Mouse (Mus musculus): Measurements from ENCODE around the gene Lmnb2. TPM values are rescaled to one million over a fixed set of nuclear protein-coding genes. Genes with fewer than 3 reads are reported as not detected.

Gene Lmnb2
- polyA plus RNA-seq, 1 experiment from 2014 or later, result 51.6 TPM

DNA sequence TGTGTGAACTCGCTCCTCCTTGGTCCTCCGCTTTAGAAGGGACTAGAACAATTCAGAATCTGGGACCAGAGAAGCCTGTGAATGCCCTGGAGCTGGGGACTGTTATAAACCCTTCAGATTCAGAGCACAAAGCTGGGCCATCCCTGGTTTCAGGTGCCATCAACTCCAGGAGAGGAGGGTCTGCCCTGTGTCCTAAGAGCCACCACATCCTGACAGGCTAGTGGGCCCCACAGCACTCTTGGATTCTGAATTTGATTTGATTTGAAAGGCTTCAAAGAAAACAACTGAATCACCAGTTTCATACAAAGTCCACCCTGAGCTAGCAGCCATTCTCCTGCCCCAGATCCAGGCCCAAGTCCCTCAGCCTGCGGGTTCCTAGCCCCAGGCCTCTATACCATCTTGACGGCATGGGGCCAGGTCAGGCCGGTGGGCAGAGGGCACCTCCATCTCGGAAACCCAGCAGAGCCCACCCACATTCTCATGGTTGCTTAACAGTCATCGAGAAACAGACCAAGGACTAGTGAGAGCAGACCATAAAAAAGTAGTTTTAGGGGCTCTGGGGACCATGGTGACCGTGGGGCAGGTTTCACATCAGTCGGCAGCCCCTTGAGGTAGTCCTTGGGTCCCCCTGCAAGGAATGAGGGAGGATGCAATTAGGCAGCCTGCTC lies 15.6 kb downstream of the Lmnb2 start:
- H3K9me3 ChIP-seq, result no peaks in the 10 kb centered on the region
- H3K27me3 ChIP-seq, result no peaks in the 10 kb centered on the region
- peaks cover 24% of the 10 kb centered on the region for H3K4me1 ChIP-seq
- peak overlapping the region; percentile 54; the same call in 1 of the 2 replicates for H3K27ac ChIP-seq
- no peak overlapping the region for H3K4me2 ChIP-seq
- no peak overlapping the region for H3K9ac ChIP-seq
- peaks cover 67% of the 10 kb centered on the region for H3K36me3 ChIP-seq
- no peak overlapping the region for H3K4me3 ChIP-seq
- ATAC-seq (ENCODE audit: insufficient number of reproducible peaks, low FRiP score, low TSS enrichment, low read depth), result no peak
- 89% methylated on average over 9 of the region's 9 CpGs for WGBS

DNA sequence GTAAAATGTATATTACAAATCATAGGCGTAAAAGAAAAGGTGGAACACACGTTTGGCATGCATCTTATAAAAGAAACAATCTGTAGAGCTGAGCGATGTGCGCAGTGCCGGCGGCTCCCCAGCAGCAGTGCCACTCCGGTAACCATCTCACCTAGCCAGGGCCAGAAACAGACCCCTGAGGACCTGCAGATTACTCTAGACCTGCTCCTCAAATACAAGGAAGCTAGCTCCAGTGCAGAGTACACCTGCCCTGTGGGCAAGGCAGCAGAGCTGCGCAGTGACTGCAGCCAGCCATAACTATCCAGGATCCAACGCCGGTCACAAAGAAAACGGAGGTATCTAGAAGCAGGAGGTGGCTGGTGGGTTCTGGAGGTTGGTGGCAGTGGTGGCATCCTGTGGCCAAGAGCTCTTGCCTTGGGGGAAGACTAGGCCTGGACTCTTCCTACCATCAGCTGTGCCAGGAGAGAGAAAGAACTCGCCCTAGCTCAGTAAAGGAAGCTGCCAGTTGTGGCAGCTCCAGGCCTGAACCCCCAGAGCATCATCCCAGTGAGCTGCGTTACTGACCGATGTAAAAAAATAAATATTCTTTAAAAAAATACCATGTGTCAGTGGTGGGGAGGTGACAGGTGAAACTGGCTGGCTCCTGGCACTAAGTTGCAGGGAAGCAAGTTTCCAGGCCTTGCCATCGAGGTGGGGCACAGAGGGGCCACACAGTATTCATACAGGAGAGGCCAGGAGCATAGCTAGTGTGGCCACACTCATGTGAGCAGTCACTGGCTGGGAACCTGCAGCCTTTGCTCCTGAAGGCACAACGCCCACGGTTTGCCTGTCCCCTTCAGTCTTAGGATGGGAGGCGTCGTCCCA lies 16.4 kb downstream of the Lmnb2 start:
- peak overlapping the region; percentile 63 for H3K27ac ChIP-seq
- no peaks in the 10 kb centered on the region for H3K9me3 ChIP-seq
- peaks cover 24% of the 10 kb centered on the region for H3K4me1 ChIP-seq
- H3K4me3 ChIP-seq, result peak overlapping the region; percentile 99
- 86% methylated on average over 19 of the region's 19 CpGs for WGBS
- no peak overlapping the region for H3K9ac ChIP-seq
- H3K36me3 ChIP-seq, result peaks cover 63% of the 10 kb centered on the region
- no peaks in the 10 kb centered on the region for H3K27me3 ChIP-seq
- no peak for ATAC-seq (ENCODE audit: insufficient number of reproducible peaks, low FRiP score, low TSS enrichment, low read depth)
- H3K4me2 ChIP-seq, result peak overlapping the region; percentile 89

DNA sequence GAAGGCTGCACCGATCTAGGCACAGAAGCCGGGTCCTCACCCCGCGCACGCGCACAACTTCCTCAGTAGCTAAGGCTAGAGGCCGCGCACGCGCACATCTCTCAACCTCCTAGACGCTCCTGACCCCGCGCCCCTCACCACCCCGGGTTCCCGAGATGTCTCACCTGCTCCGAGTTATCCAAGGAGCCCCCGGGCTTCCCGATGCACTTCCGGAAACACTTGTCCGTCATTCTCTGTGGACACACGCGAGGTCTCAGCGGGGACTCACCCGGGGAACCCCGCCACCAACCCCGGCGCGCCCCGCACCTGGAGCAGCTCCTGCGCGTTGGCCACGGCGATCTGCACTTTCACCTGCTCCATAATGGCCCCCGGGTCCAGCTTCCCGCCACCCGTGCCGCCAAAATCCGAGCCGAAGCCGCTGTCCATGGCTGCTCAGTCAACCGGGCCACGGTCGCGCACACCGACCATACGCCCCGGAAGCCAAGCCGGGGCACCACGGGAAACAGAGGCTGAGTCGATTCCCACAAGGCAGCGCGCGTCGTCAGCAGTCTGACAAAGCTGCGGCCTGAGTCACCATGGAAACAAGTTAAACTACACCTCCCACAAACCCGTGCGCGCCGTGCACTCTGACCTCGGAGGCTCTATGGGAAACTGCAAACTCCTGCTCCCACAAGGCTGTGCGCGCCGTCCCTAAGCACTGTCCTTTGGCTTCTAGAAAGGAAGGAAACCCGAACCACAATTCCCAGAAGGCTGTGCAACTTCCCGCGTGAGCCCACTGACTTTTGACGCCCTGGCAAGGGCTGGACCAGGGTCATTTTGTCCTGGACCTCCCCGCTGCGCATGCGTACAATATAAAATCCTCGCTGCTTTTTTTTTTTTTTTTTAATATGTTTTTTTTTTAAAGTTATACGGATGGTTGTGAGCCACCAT lies 17.5 kb downstream of the Lmnb2 start, which contains the start of gene Timm13:
TSS of gene Timm13 (minus strand) at position 652 of the 930 bp plus-strand sequence.
- H3K9me3 ChIP-seq, result no peaks in the 10 kb centered on the region
- H3K9ac ChIP-seq, result peak within 1 kb of the TSS; percentile 77
- peak; percentile 95 for ATAC-seq (ENCODE audit: insufficient number of reproducible peaks, low FRiP score, low TSS enrichment, low read depth)
- H3K36me3 ChIP-seq, result peaks cover 54% of the 10 kb centered on the region
- H3K27me3 ChIP-seq, result no peaks in the 10 kb centered on the region
- peak within 1 kb of the TSS; percentile 87 for H3K27ac ChIP-seq
- under 1% methylated on average over 72 of the region's 72 CpGs for WGBS
- peak within 1 kb of the TSS; percentile 99 for H3K4me3 ChIP-seq
- H3K4me1 ChIP-seq, result peaks cover 24% of the 10 kb centered on the region
- H3K4me2 ChIP-seq, result peak within 1 kb of the TSS; percentile 89

DNA sequence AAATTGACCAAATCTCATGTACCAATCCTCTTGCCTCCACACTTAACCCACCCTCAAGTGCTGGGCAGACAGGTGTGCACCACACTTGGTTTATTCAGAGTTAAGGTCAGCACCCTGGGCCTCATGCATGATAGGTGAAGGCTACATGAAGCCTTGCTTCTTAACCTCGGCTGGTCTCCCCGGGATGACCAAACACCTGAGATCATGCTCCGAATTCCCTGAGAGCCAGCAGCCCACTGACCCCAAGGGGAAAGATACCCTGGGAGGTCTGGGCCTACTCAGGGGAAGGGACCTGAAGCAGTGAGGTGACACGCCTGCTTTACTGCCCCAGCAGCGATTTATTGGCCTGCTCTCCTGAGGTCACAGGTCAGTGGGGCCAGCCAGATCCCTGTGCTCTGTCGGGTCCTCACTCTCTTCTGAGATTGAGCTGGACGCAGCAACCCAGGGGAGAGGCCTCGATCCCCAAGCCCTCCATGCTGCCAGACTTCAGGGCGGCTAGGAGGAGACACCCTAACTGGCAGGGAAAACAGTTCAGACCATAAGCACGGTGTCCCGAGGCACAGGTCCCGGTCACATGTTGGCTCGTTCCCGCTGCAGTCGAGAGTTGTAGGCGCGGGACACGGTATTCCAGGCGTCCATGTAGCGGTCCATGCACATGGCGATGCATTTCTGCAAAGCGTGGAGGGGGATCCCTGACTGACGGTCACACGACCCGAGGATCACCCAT lies 18.3 kb downstream of the Lmnb2 start:
- no peak for ATAC-seq (ENCODE audit: insufficient number of reproducible peaks, low FRiP score, low TSS enrichment, low read depth)
- no peaks in the 10 kb centered on the region for H3K27me3 ChIP-seq
- H3K4me3 ChIP-seq, result peak overlapping the region; percentile 99
- peaks cover 24% of the 10 kb centered on the region for H3K4me1 ChIP-seq
- H3K9ac ChIP-seq, result peak overlapping the region; percentile 77
- peak overlapping the region; percentile 87 for H3K27ac ChIP-seq
- WGBS, result 10% methylated on average over 25 of the region's 25 CpGs
- peaks cover 45% of the 10 kb centered on the region for H3K36me3 ChIP-seq
- H3K9me3 ChIP-seq, result no peaks in the 10 kb centered on the region
- H3K4me2 ChIP-seq, result peak overlapping the region; percentile 89

DNA sequence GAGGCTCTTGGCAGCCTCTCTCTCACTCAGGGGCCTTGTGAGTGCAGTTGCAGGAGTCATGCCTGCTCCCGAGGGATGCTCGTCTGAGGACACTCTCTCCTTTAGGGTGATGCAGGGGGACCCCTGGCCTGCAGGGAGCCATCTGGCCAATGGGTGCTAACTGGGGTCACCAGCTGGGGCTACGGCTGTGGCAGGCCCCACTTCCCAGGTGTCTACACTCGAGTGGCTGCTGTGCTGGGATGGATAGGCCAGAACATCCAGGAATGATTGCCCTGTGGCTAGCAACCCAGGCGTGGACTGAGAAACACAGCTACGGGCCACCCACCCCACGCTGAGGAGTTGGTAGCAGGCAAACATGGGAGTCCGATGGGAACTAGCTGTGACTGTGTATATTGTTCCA lies 19.0 kb downstream of the Lmnb2 start:
- Histone ChIP-seq H3K36me3 (peaks cover 39% of the 10 kb centered on the region), H3K4me2 (peak overlapping the region; percentile 89), H3K4me1 (peaks cover 24% of the 10 kb centered on the region), H3K27ac (no peak overlapping the region), H3K9ac (no peak overlapping the region), H3K27me3 (no peaks in the 10 kb centered on the region), H3K9me3 (no peaks in the 10 kb centered on the region), H3K4me3 (peak overlapping the region; percentile 99)
- ATAC-seq (ENCODE audit: insufficient number of reproducible peaks, low FRiP score, low TSS enrichment, low read depth), result no peak
- WGBS, result 88% methylated on average over 8 of the region's 8 CpGs

DNA sequence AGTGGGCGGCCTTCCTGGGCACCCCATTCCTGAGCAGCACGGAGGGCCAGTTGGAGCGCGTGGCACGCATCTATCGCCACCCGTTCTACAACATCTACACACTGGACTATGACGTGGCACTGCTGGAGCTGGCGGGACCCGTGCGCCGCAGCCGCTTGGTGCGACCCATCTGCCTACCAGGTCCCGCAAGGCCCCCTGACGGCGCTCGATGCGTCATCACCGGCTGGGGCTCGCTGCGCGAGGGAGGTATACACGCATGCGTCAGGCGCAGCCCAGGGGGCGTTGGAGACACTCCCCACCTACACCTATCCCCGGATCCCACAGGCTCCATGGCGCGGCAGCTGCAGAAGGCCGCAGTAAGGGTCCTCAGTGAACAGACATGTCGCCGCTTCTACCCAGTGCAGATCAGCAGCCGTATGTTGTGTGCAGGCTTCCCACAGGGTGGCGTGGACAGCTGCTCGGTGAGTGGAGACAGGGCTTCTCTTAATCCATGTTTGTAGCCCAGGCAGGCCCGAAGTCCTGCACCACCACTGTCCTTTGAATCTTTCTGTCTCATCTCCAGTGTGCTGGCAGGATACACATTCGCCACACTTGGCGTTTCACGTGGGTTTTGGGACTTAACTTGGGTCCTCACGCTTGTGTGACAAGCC lies 20.1 kb downstream of the Lmnb2 start:
- WGBS, result 36% methylated on average over 41 of the region's 41 CpGs
- Histone ChIP-seq H3K27ac (no peak overlapping the region), H3K9ac (0 out of 2 replicates have a peak overlapping the region, but pooled peaks have one; percentile 14), H3K27me3 (no peaks in the 10 kb centered on the region), H3K9me3 (no peaks in the 10 kb centered on the region), H3K4me2 (peak overlapping the region; percentile 25), H3K36me3 (peaks cover 28% of the 10 kb centered on the region), H3K4me1 (peaks cover 24% of the 10 kb centered on the region), H3K4me3 (no peak overlapping the region)
- no peak for ATAC-seq (ENCODE audit: insufficient number of reproducible peaks, low FRiP score, low TSS enrichment, low read depth)

DNA sequence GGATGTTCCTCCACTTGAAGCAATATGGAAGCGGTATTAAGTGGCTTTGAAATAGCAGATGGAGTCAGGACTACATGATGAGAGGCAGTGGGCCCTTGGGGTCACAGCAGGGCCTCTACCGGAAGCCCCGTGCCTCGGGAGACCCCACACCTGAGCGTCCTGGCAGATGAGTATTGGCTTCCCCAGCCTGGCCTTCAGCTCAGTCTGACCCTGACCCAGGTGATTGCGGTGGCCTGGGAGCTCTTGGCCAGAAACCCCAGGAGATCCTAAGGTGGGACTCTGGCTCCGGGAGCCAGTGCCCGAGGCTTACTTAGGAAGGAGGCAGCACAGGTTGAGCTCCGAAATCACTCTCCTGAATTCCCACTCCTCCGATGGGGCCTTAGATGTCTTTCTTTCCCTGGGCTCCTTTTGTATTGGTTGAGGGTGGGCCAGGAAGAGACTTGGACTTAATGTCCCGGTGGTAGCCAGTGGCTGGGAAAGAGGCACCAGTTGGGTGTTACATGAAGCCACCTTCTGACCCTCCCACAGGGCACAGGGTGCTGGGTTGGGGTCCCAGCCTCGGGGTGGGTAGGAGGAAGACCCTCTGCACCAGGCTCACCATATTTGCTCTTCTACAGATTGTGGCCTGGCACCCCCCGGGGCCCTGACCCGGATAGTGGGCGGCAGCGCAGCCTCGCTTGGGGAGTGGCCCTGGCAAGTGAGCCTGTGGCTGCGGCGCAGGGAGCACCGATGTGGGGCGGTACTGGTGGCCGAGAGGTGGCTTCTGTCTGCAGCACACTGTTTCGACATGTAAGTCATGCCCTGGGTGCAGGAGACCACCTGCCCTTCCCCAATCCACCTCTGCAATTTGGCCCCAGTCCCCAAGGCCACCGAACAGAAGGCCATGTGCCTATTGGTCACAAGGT lies 21.2 kb downstream of the Lmnb2 start:
- no peak for ATAC-seq (ENCODE audit: insufficient number of reproducible peaks, low FRiP score, low TSS enrichment, low read depth)
- no peak overlapping the region for H3K9ac ChIP-seq
- no peak overlapping the region for H3K4me3 ChIP-seq
- H3K27ac ChIP-seq, result no peak overlapping the region
- H3K4me1 ChIP-seq, result peaks cover 24% of the 10 kb centered on the region
- no peaks in the 10 kb centered on the region for H3K27me3 ChIP-seq
- WGBS, result 66% methylated on average over 24 of the region's 24 CpGs
- no peaks in the 10 kb centered on the region for H3K9me3 ChIP-seq
- H3K4me2 ChIP-seq, result no peak overlapping the region
- H3K36me3 ChIP-seq, result peaks cover 16% of the 10 kb centered on the region

DNA sequence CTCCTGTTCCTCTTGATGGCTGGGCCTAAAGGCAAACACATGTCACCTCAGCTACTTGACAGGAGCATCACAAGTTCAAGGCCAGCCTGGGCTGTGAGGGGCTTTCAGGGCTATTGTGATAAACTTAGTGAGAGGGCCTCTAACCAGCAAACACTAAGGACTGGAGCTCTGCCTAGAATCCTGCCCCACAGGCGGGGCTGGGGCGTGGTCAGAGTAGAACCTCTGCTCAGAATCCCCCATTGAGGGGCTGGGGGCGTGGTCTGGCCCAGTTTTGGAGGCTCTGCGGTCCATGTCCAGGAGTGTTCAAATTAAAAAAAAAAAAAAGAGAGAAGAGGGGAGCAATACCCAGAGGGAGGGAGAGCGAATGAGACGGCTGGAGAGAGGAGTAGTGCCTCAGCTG lies 22.3 kb downstream of the Lmnb2 start:
- Histone ChIP-seq H3K36me3 (peaks cover 11% of the 10 kb centered on the region), H3K4me3 (no peak overlapping the region), H3K27ac (no peak overlapping the region), H3K9me3 (no peaks in the 10 kb centered on the region), H3K4me2 (no peak overlapping the region), H3K27me3 (no peaks in the 10 kb centered on the region), H3K9ac (no peak overlapping the region), H3K4me1 (peaks cover 20% of the 10 kb centered on the region)
- WGBS, result 83% methylated on average over 6 of the region's 6 CpGs
- no peak for ATAC-seq (ENCODE audit: insufficient number of reproducible peaks, low FRiP score, low TSS enrichment, low read depth)

DNA sequence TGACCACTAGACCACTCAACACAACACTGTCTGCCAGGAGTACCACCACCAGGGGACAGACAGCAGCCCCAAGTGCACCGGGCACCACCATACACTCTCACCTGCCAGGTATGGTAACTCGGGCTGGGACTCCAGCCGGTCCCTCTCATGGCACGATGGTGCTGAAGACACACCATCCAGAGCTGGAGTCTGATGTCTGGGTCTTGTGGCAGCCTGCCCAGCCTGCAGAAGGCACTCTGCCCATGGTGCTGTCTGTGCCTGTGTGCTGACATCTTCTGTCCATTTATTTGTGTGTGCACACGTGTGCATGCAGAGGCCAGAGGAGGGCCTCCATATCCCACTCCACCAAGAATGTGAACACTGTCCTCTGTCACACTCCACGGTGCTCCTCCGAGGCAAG lies 22.9 kb downstream of the Lmnb2 start:
- 83% methylated on average over 7 of the region's 7 CpGs for WGBS
- Histone ChIP-seq H3K36me3 (peaks cover 11% of the 10 kb centered on the region), H3K27ac (no peak overlapping the region), H3K4me1 (peaks cover 20% of the 10 kb centered on the region), H3K4me2 (no peak overlapping the region), H3K9ac (no peak overlapping the region), H3K4me3 (no peak overlapping the region), H3K27me3 (peaks cover 2% of the 10 kb centered on the region; the same call in 1 of the 2 replicates), H3K9me3 (no peaks in the 10 kb centered on the region)
- ATAC-seq (ENCODE audit: insufficient number of reproducible peaks, low FRiP score, low TSS enrichment, low read depth), result no peak

DNA sequence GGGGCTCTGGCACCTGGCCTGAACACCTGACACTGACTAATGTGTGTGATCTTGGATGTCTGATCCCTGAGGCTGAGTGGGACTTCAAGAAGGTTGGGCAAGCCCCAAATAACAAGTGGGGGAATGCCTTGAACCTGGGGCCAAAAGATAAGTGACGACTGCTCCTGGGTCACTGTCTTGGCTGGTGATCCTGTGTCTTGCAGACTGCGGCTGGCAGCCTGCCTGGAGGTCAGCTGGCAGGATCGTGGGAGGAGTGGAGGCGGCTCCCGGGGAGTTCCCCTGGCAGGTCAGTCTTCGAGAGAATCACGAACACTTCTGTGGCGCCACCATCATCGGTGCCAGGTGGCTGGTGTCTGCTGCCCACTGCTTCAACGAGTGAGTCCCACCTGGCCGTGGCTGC lies 30.9 kb downstream of the Lmnb2 start:
- no peak for ATAC-seq (ENCODE audit: insufficient number of reproducible peaks, low FRiP score, low TSS enrichment, low read depth)
- Histone ChIP-seq H3K4me3 (no peak overlapping the region), H3K27me3 (peaks cover 29% of the 10 kb centered on the region), H3K36me3 (no peaks in the 10 kb centered on the region), H3K27ac (no peak overlapping the region), H3K4me1 (no peaks in the 10 kb centered on the region), H3K9ac (no peak overlapping the region), H3K9me3 (no peaks in the 10 kb centered on the region), H3K4me2 (no peak overlapping the region)
- 67% methylated on average over 11 of the region's 11 CpGs for WGBS
